ENCODE assay signal across 9 mouse cellular contexts in the genomic region with DNA sequence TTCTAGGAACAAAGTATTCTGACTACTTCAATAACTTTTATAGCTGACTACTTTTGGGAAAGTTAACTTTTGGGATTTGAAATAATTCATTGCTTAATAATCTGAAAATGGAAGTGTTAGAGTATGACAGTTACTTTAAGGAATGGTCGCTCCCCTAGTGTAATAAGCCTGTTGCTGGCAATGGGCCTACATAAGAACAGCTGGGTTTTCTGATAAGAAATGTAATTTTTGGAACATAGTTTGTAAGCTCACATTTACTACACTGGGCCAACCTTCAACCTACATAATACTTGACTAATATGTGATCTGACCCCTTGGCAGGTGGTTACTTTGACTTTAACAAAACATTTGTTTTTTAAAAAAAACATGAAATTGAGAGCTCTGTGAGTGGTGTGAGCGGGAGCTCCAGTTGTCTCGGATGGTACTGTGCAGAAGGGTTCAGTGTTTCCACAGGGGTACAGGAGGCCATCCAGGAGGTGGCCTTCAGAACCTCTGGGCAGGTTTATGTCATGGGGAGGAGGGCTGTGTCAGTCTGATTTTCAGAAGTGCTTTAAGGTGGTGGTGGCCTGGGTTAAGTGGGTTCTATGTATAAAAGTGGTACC. TPM values are rescaled to one million over a fixed set of nuclear protein-coding genes. Genes with fewer than 3 reads are reported as not detected.
DNase-seq lines count a peak whose midpoint lies in the region; ATAC-seq and TF ChIP-seq lines count a peak whose summit lies in the region.
"Had no signal": no experiment of that assay in that cellular context is flagged by ENCODE, and none has a peak within 500 bp of the region (broad histone marks: within the 10 kb centered on the region; RNA-seq: fewer than 3 reads in every experiment).

No protein-coding gene starts in this region.

- TF ChIP-seq CTCF in layer of hippocampus, adult 2 months (conservative IDR thresholded peaks at IDR 0.05): no peak

- no peak for ATAC-seq in forebrain, embryonic 12.5 days (ENCODE audit: low FRiP score)
- ATAC-seq in forebrain, embryonic 11.5 days (replicated peaks; ENCODE audit: low FRiP score): no peak
- ATAC-seq in megakaryocyte-erythroid progenitor cell, adult 5-6 weeks (replicated peaks; ENCODE audit: low FRiP score, low TSS enrichment, poor library complexity, severe bottlenecking): peak; percentile 56

- peaks cover 38% of the 10 kb centered on the region for H3K4me1 ChIP-seq in forebrain, embryonic 12.5 days
- peaks cover 15% of the 10 kb centered on the region for H3K4me1 ChIP-seq in forebrain, embryonic 11.5 days (replicated peaks; ENCODE audit: control insufficient read depth, insufficient read depth, low read length)

- 84% methylated on average over 3 of the region's 3 CpGs for WGBS in forebrain, embryonic 12.5 days
- 81% methylated on average over 3 of the region's 3 CpGs for WGBS in forebrain, embryonic 11.5 days

- H3K4me3 ChIP-seq in forebrain, embryonic 12.5 days (replicated peaks): no peak overlapping the region
- no peak overlapping the region for H3K4me3 ChIP-seq in forebrain, embryonic 11.5 days (ENCODE audit: low read depth, low read length)
- H3K4me3 ChIP-seq in layer of hippocampus, adult 2 months: peak overlapping the region; percentile 74

- peaks cover 17% of the 10 kb centered on the region for H3K36me3 ChIP-seq in forebrain, embryonic 12.5 days (replicated peaks)
- peaks cover 6% of the 10 kb centered on the region; the same call in 1 of the 2 replicates for H3K36me3 ChIP-seq in forebrain, embryonic 11.5 days (ENCODE audit: control insufficient read depth, insufficient read depth, low read length)

- no peak overlapping the region for H3K9ac ChIP-seq in forebrain, embryonic 12.5 days
- H3K9ac ChIP-seq in forebrain, embryonic 11.5 days (ENCODE audit: low read length): no peak overlapping the region

- no peaks in the 10 kb centered on the region for H3K27me3 ChIP-seq in forebrain, embryonic 12.5 days
- H3K27me3 ChIP-seq in forebrain, embryonic 11.5 days (ENCODE audit: control insufficient read depth, insufficient read depth, low read length): no peaks in the 10 kb centered on the region

- no peaks in the 10 kb centered on the region for H3K9me3 ChIP-seq in forebrain, embryonic 12.5 days
- no peaks in the 10 kb centered on the region for H3K9me3 ChIP-seq in forebrain, embryonic 11.5 days (ENCODE audit: control insufficient read depth, low read length)

- H3K27ac ChIP-seq in forebrain, embryonic 12.5 days: no peak overlapping the region
- H3K27ac ChIP-seq in forebrain, embryonic 11.5 days (ENCODE audit: low read depth, low read length): no peak overlapping the region
- H3K27ac ChIP-seq in layer of hippocampus, adult 2 months: no peak overlapping the region

- 0 out of 2 replicates have a peak overlapping the region, but pooled peaks have one; percentile 6 for H3K4me2 ChIP-seq in forebrain, embryonic 12.5 days
- no peak overlapping the region for H3K4me2 ChIP-seq in forebrain, embryonic 11.5 days (ENCODE audit: low read depth, low read length, severe bottlenecking)

- DNase-seq in forebrain, embryonic 11.5 days (ENCODE audit: low spot score): no peak
- no peak for DNase-seq in layer of hippocampus, adult 2 months (ENCODE audit: low spot score in 2 of 2)
- no peak for DNase-seq in layer of hippocampus, postnatal 14 days (ENCODE audit: low spot score in 2 of 2)
- DNase-seq in c-Kit-positive CD71-positive TER-119-positive erythroid progenitor cells, embryonic 14.5 days (ENCODE audit: low spot score): peak; percentile 66
- no peak for DNase-seq in adrenal gland, postnatal 10 days
- DNase-seq in urinary bladder, postnatal 4 days (ENCODE audit: low spot score in 2 of 2): no peak
- DNase-seq: cerebellum, adult 9-11 months had no signal

RNA-seq across cellular contexts. Expression of a gene that starts 4.6 kb away (rescaled TPM):
- 2.4 and 4.2 TPM in 2 replicates for polyA plus RNA-seq in forebrain, embryonic 12.5 days (2016; fragmentation: Nextera tagmentation; extraction: Ambion mirVana)
- polyA plus RNA-seq in forebrain, embryonic 11.5 days (2014; fragmentation: Nextera tagmentation; extraction: Ambion mirVana): 2.2 and 2.7 TPM in 2 replicates
- 10 to 100 TPM; 35.5 to 37.1 TPM for total RNA-seq in layer of hippocampus, adult 2 months (2021)
- total RNA-seq in layer of hippocampus, postnatal 14 days (2021): 10 to 100 TPM; 29.7 to 29.9 TPM
- total RNA-seq in megakaryocyte-erythroid progenitor cell, adult 5-6 weeks (2014; fragmentation: Nextera tagmentation): 4.4 and 5.5 TPM in 2 replicates
- total RNA-seq in megakaryocyte-erythroid progenitor cell, adult 5-6 weeks (2017): 6.2 and 6.7 TPM in 2 replicates
- total RNA-seq in adrenal gland, postnatal 10 days (2021): 10 to 100 TPM; 16.6 to 21.0 TPM
